Mouse (Mus musculus): ENCODE data around the gene Prdm1. TPM values are rescaled to one million over a fixed set of nuclear protein-coding genes. Genes with fewer than 3 reads are reported as not detected.

Prdm1 gene
- polyA plus RNA-seq, 1 experiment, result 8.3 TPM

- Histone ChIP-seq H3K27ac (ENCODE audit: insufficient read depth, low read depth, low read length) (no peak overlapping the region), H3K27me3 (ENCODE audit: control insufficient read depth, insufficient read depth, low read length) (no peaks in the 10 kb centered on the region; the same call in 1 of the 2 replicates)
- 32% methylated on average over 8 of the region's 8 CpGs for WGBS
Observed at GRCm38 (mm10) chr10:44492815-44493525, 35.3 kb downstream of the Prdm1 start.

GRCm38 (mm10) chr10:44490899-44491422, 37.3 kb downstream of the Prdm1 start:
- Histone ChIP-seq H3K36me3 (ENCODE audit: control insufficient read depth, insufficient read depth, low read length) (no peaks in the 10 kb centered on the region), H3K27me3 (ENCODE audit: control insufficient read depth, insufficient read depth, low read length) (no peaks in the 10 kb centered on the region; the same call in 1 of the 2 replicates), H3K4me1 (ENCODE audit: control insufficient read depth, insufficient read depth, insufficient read length, low read length) (peaks cover 14% of the 10 kb centered on the region; the same call in 1 of the 2 replicates), H3K4me3 (ENCODE audit: low read depth, low read length) (no peak overlapping the region), H3K27ac (ENCODE audit: insufficient read depth, low read depth, low read length) (no peak overlapping the region)
- 33% methylated on average over 5 of the region's 5 CpGs for WGBS
- TF ChIP-seq POLR2A (IDR thresholded peaks at IDR 0.05; ENCODE audit: low read depth, low read length), result no peak
- no peak for TF ChIP-seq CTCF (IDR thresholded peaks at IDR 0.05; ENCODE audit: extremely low read depth, insufficient read length, insufficient replicate concordance, low read depth, low read length)

More at GRCm38 (mm10) chr10:44492815-44493525, 35.3 kb downstream of the Prdm1 start:
- H3K4me1 ChIP-seq (ENCODE audit: control insufficient read depth, insufficient read depth, insufficient read length, low read length), result peaks cover 14% of the 10 kb centered on the region; the same call in 1 of the 2 replicates
- TF ChIP-seq POLR2A (IDR thresholded peaks at IDR 0.05; ENCODE audit: low read depth, low read length) (no peak), CTCF (IDR thresholded peaks at IDR 0.05; ENCODE audit: extremely low read depth, insufficient read length, insufficient replicate concordance, low read depth, low read length) (no peak)
- no peaks in the 10 kb centered on the region for H3K36me3 ChIP-seq (ENCODE audit: control insufficient read depth, insufficient read depth, low read length)
- no peak overlapping the region for H3K4me3 ChIP-seq (ENCODE audit: low read depth, low read length)

GRCm38 (mm10) chr10:44487132-44487531, 41.2 kb downstream of the Prdm1 start:
- Histone ChIP-seq H3K4me3 (ENCODE audit: low read depth, low read length) (no peak overlapping the region), H3K27ac (ENCODE audit: insufficient read depth, low read depth, low read length) (no peak overlapping the region), H3K36me3 (ENCODE audit: control insufficient read depth, insufficient read depth, low read length) (no peaks in the 10 kb centered on the region), H3K27me3 (ENCODE audit: control insufficient read depth, insufficient read depth, low read length) (no peaks in the 10 kb centered on the region), H3K4me1 (ENCODE audit: control insufficient read depth, insufficient read depth, insufficient read length, low read length) (0 out of 2 replicates have a peak, but pooled peaks cover 6% of the 10 kb centered on the region)
- 94% methylated on average over 10 of the region's 11 CpGs for WGBS
- no peak for TF ChIP-seq CTCF (IDR thresholded peaks at IDR 0.05; ENCODE audit: extremely low read depth, insufficient read length, insufficient replicate concordance, low read depth, low read length)
- TF ChIP-seq POLR2A (IDR thresholded peaks at IDR 0.05; ENCODE audit: low read depth, low read length), result no peak

GRCm38 (mm10) chr10:44484077-44484476, 44.2 kb downstream of the Prdm1 start:
- Histone ChIP-seq H3K4me3 (ENCODE audit: low read depth, low read length) (no peak overlapping the region), H3K27ac (ENCODE audit: insufficient read depth, low read depth, low read length) (no peak overlapping the region), H3K4me1 (ENCODE audit: control insufficient read depth, insufficient read depth, insufficient read length, low read length) (peaks cover 7% of the 10 kb centered on the region; the same call in 1 of the 2 replicates), H3K27me3 (ENCODE audit: control insufficient read depth, insufficient read depth, low read length) (no peaks in the 10 kb centered on the region), H3K36me3 (ENCODE audit: control insufficient read depth, insufficient read depth, low read length) (no peaks in the 10 kb centered on the region)
- 76% methylated on average over 5 of the region's 5 CpGs for WGBS
- TF ChIP-seq CTCF (IDR thresholded peaks at IDR 0.05; ENCODE audit: extremely low read depth, insufficient read length, insufficient replicate concordance, low read depth, low read length), result no peak
- TF ChIP-seq POLR2A (IDR thresholded peaks at IDR 0.05; ENCODE audit: low read depth, low read length), result no peak

- Histone ChIP-seq H3K27ac (ENCODE audit: insufficient read depth, low read depth, low read length) (no peak overlapping the region), H3K4me1 (ENCODE audit: control insufficient read depth, insufficient read depth, insufficient read length, low read length) (peaks cover 7% of the 10 kb centered on the region; the same call in 1 of the 2 replicates), H3K27me3 (ENCODE audit: control insufficient read depth, insufficient read depth, low read length) (no peaks in the 10 kb centered on the region), H3K36me3 (ENCODE audit: control insufficient read depth, insufficient read depth, low read length) (no peaks in the 10 kb centered on the region), H3K4me3 (ENCODE audit: low read depth, low read length) (no peak overlapping the region)
- 79% methylated on average over 6 of the region's 6 CpGs for whole genome bisulfite sequencing
- TF ChIP-seq CTCF (IDR thresholded peaks at IDR 0.05; ENCODE audit: extremely low read depth, insufficient read length, insufficient replicate concordance, low read depth, low read length) (no peak), POLR2A (IDR thresholded peaks at IDR 0.05; ENCODE audit: low read depth, low read length) (no peak)
Observed at GRCm38 (mm10) chr10:44483116-44483515, 45.2 kb downstream of the Prdm1 start.

- 29% methylated on average over 5 of the region's 5 CpGs for WGBS
Observed at GRCm38 (mm10) chr10:44481379-44481778, 46.9 kb downstream of the Prdm1 start.

GRCm38 (mm10) chr10:44479286-44479685, 49.0 kb downstream of the Prdm1 start:
- H3K36me3 ChIP-seq (ENCODE audit: control insufficient read depth, insufficient read depth, low read length), result no peaks in the 10 kb centered on the region
- H3K27ac ChIP-seq (ENCODE audit: insufficient read depth, low read depth, low read length), result no peak overlapping the region
- TF ChIP-seq POLR2A (IDR thresholded peaks at IDR 0.05; ENCODE audit: low read depth, low read length) (no peak), CTCF (IDR thresholded peaks at IDR 0.05; ENCODE audit: extremely low read depth, insufficient read length, insufficient replicate concordance, low read depth, low read length) (no peak)
- no peak overlapping the region for H3K4me3 ChIP-seq (ENCODE audit: low read depth, low read length)
- 87% methylated on average over 6 of the region's 6 CpGs for WGBS
- H3K4me1 ChIP-seq (ENCODE audit: control insufficient read depth, insufficient read depth, insufficient read length, low read length), result peaks cover 7% of the 10 kb centered on the region; the same call in 1 of the 2 replicates
- no peaks in the 10 kb centered on the region for H3K27me3 ChIP-seq (ENCODE audit: control insufficient read depth, insufficient read depth, low read length)

More at GRCm38 (mm10) chr10:44481379-44481778, 46.9 kb downstream of the Prdm1 start:
- TF ChIP-seq POLR2A (IDR thresholded peaks at IDR 0.05; ENCODE audit: low read depth, low read length) (no peak), CTCF (IDR thresholded peaks at IDR 0.05; ENCODE audit: extremely low read depth, insufficient read length, insufficient replicate concordance, low read depth, low read length) (no peak)
- Histone ChIP-seq H3K4me1 (ENCODE audit: control insufficient read depth, insufficient read depth, insufficient read length, low read length) (peaks cover 7% of the 10 kb centered on the region; the same call in 1 of the 2 replicates), H3K27me3 (ENCODE audit: control insufficient read depth, insufficient read depth, low read length) (no peaks in the 10 kb centered on the region), H3K27ac (ENCODE audit: insufficient read depth, low read depth, low read length) (no peak overlapping the region), H3K4me3 (ENCODE audit: low read depth, low read length) (no peak overlapping the region), H3K36me3 (ENCODE audit: control insufficient read depth, insufficient read depth, low read length) (no peaks in the 10 kb centered on the region)

Data from small intestine, adult 2 months (tissue).